Mouse (Mus musculus): Measurements from ENCODE around the gene Mc1r. TPM values are rescaled to one million over a fixed set of nuclear protein-coding genes. Genes with fewer than 3 reads are reported as not detected.
"Not testable (repeated sequence)": the region's sequence is repeated elsewhere in the genome, so short reads cannot be mapped to it uniquely, and the experiment has no call there.

Mc1r gene
- polyA plus RNA-seq, 1 experiment from 2014 or later, result not detected

GRCm38 (mm10) chr8:123428343-123428893 is 21.5 kb downstream of the Mc1r start:
- Histone ChIP-seq H3K4me2 (ENCODE audit: low read depth, low read length) (no peak overlapping the region), H3K9ac (replicated peaks) (no peak overlapping the region), H3K36me3 (replicated peaks; ENCODE audit: insufficient read depth, low read length) (no peaks in the 10 kb centered on the region), H3K27ac (ENCODE audit: low read depth) (no peak overlapping the region), H3K27me3 (ENCODE audit: insufficient read depth, low read length) (no peaks in the 10 kb centered on the region), H3K4me3 (ENCODE audit: low read depth, low read length) (no peak overlapping the region), H3K9me3 (ENCODE audit: low read length) (peaks cover 37% of the 10 kb centered on the region), H3K4me1 (ENCODE audit: insufficient read depth) (no peaks in the 10 kb centered on the region)
- ATAC-seq (no peak), DNase-seq (peak; percentile 13)
- TF ChIP-seq EP300 (IDR thresholded peaks at IDR 0.05; ENCODE audit: low read depth) (no peak), CTCF (IDR thresholded peaks at IDR 0.05; ENCODE audit: low read depth) (no peak)
- WGBS (ENCODE audit: insufficient replicate concordance), result 93% methylated on average over 28 of the region's 29 CpGs

DNA sequence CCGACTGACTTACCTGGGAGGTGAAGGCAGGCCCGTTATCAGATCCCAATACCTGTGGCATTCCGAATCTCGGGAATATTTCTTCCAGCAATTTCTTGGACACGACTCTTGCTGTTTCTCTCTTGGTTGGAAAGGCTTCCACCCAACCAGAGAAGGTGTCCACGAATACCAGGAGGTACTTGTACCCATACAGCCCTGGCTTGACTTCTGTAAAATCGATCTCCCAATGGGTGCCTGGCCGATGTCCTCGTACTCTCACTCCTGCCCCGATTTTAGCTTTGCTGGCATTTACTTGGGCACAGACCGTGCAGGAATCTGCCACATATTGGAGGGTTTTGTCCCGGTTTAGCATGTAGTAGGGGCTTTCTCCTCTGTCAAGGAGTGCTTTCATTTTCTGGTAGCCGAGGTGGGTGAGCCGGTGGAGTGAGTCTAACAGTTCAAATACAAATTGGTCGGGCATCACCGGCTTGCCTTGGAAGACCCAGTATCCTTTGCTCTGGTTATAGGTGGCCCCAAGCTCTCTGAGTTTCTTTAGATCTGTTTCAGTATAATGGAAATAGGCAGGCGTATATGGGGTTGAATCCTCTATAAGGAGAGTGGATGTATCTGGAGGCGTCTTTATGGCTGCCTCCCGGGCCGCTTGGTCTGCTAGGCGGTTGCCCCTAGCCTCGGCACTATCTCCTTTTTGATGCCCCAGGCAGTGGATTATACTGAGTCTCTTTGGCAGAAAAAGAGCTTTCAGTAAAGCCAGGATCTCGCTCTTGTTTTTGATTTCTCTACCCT is 22.2 kb downstream of the Mc1r start:
- Histone ChIP-seq H3K36me3 (replicated peaks; ENCODE audit: insufficient read depth, low read length) (no peaks in the 10 kb centered on the region), H3K9ac (replicated peaks) (no peak overlapping the region), H3K9me3 (ENCODE audit: low read length) (peaks cover 37% of the 10 kb centered on the region), H3K4me1 (ENCODE audit: insufficient read depth) (no peaks in the 10 kb centered on the region), H3K27me3 (ENCODE audit: insufficient read depth, low read length) (no peaks in the 10 kb centered on the region), H3K27ac (ENCODE audit: low read depth) (no peak overlapping the region), H3K4me2 (ENCODE audit: low read depth, low read length) (no peak overlapping the region), H3K4me3 (ENCODE audit: low read depth, low read length) (no peak overlapping the region)
- WGBS (ENCODE audit: insufficient replicate concordance), result 91% methylated on average over 23 of the region's 23 CpGs
- DNase-seq (no peak), ATAC-seq (no peak)
- no peak for TF ChIP-seq EP300 (IDR thresholded peaks at IDR 0.05; ENCODE audit: low read depth)
- no peak for TF ChIP-seq CTCF (IDR thresholded peaks at IDR 0.05; ENCODE audit: low read depth)

GRCm38 (mm10) chr8:123429722-123430013 is 22.8 kb downstream of the Mc1r start:
- not testable (repeated sequence) for H3K9ac ChIP-seq (replicated peaks); H3K27ac ChIP-seq (ENCODE audit: low read depth); H3K36me3 ChIP-seq (replicated peaks; ENCODE audit: insufficient read depth, low read length); H3K4me3 ChIP-seq (ENCODE audit: low read depth, low read length); ATAC-seq; DNase-seq; H3K4me1 ChIP-seq (ENCODE audit: insufficient read depth); H3K27me3 ChIP-seq (ENCODE audit: insufficient read depth, low read length); H3K4me2 ChIP-seq (ENCODE audit: low read depth, low read length)
- 89% methylated on average over 12 of the region's 15 CpGs for WGBS (ENCODE audit: insufficient replicate concordance)
- H3K9me3 ChIP-seq (ENCODE audit: low read length), result peaks cover 37% of the 10 kb centered on the region

- H3K36me3 ChIP-seq (replicated peaks; ENCODE audit: insufficient read depth, low read length); DNase-seq; ATAC-seq; H3K4me1 ChIP-seq (ENCODE audit: insufficient read depth); H3K4me3 ChIP-seq (ENCODE audit: low read depth, low read length); H3K9ac ChIP-seq (replicated peaks); H3K27me3 ChIP-seq (ENCODE audit: insufficient read depth, low read length); H3K4me2 ChIP-seq (ENCODE audit: low read depth, low read length); H3K27ac ChIP-seq (ENCODE audit: low read depth): not testable (repeated sequence)
- 78% methylated on average over 8 of the region's 8 CpGs for WGBS (ENCODE audit: insufficient replicate concordance)
- H3K9me3 ChIP-seq (ENCODE audit: low read length), result peaks cover 37% of the 10 kb centered on the region
These were observed 24.0 kb downstream of the Mc1r start for GRCm38 (mm10) chr8:123430936-123431335.

- 92% methylated on average over 25 of the region's 25 CpGs for WGBS (ENCODE audit: insufficient replicate concordance)
- H3K9me3 ChIP-seq (ENCODE audit: low read length), result peaks cover 30% of the 10 kb centered on the region
- TF ChIP-seq CTCF (IDR thresholded peaks at IDR 0.05; ENCODE audit: low read depth) (no peak), EP300 (IDR thresholded peaks at IDR 0.05; ENCODE audit: low read depth) (no peak)
These were observed 24.9 kb downstream of the Mc1r start for GRCm38 (mm10) chr8:123431616-123432365.

DNA sequence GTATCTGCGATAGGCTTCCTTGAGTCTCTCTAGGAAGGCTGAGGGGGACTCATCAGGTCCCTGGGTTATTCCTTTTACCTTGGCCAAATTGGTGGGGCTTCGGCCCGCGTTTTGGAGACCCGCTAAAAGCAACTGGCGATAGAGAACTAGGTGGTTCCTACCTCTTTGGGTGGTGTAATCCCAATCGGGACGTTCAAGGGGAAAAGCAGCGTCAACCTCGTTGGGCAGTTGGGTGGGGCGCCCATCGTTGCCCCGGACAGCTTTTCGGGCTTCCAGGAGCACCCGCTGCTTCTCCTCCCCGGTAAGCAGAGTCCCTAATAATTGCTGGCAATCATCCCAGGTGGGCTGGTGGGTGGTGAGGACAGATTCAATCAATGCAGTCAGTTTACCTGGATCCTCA is 25.5 kb downstream of the Mc1r start:
- WGBS (ENCODE audit: insufficient replicate concordance), result 85% methylated on average over 16 of the region's 16 CpGs
- Histone ChIP-seq H3K27ac (ENCODE audit: low read depth) (no peak overlapping the region), H3K9me3 (ENCODE audit: low read length) (peaks cover 25% of the 10 kb centered on the region), H3K36me3 (replicated peaks; ENCODE audit: insufficient read depth, low read length) (no peaks in the 10 kb centered on the region), H3K4me3 (ENCODE audit: low read depth, low read length) (no peak overlapping the region), H3K4me1 (ENCODE audit: insufficient read depth) (no peaks in the 10 kb centered on the region), H3K4me2 (ENCODE audit: low read depth, low read length) (no peak overlapping the region), H3K9ac (replicated peaks) (no peak overlapping the region), H3K27me3 (ENCODE audit: insufficient read depth, low read length) (no peaks in the 10 kb centered on the region)
- TF ChIP-seq CTCF (IDR thresholded peaks at IDR 0.05; ENCODE audit: low read depth) (no peak), EP300 (IDR thresholded peaks at IDR 0.05; ENCODE audit: low read depth) (no peak)
- DNase-seq (no peak), ATAC-seq (no peak)

More at GRCm38 (mm10) chr8:123431616-123432365, 24.9 kb downstream of the Mc1r start:
- H3K9ac ChIP-seq (replicated peaks), result no peak overlapping the region
- H3K27me3 ChIP-seq (ENCODE audit: insufficient read depth, low read length), result no peaks in the 10 kb centered on the region
- H3K36me3 ChIP-seq (replicated peaks; ENCODE audit: insufficient read depth, low read length), result no peaks in the 10 kb centered on the region
- DNase-seq (no peak), ATAC-seq (no peak)
- H3K4me3 ChIP-seq (ENCODE audit: low read depth, low read length), result no peak overlapping the region
- H3K4me1 ChIP-seq (ENCODE audit: insufficient read depth), result no peaks in the 10 kb centered on the region
- no peak overlapping the region for H3K4me2 ChIP-seq (ENCODE audit: low read depth, low read length)
- H3K27ac ChIP-seq (ENCODE audit: low read depth), result no peak overlapping the region

- WGBS (ENCODE audit: insufficient replicate concordance), result 92% methylated on average over 38 of the region's 47 CpGs
- H3K27me3 ChIP-seq (ENCODE audit: insufficient read depth, low read length); H3K4me3 ChIP-seq (ENCODE audit: low read depth, low read length); ATAC-seq; H3K4me1 ChIP-seq (ENCODE audit: insufficient read depth); H3K27ac ChIP-seq (ENCODE audit: low read depth); H3K36me3 ChIP-seq (replicated peaks; ENCODE audit: insufficient read depth, low read length); H3K9ac ChIP-seq (replicated peaks); H3K4me2 ChIP-seq (ENCODE audit: low read depth, low read length); DNase-seq: not testable (repeated sequence)
- peaks cover 14% of the 10 kb centered on the region for H3K9me3 ChIP-seq (ENCODE audit: low read length)
These were observed 26.5 kb downstream of the Mc1r start for GRCm38 (mm10) chr8:123433241-123433974.
